Mouse (Mus musculus): ENCODE measurements around the gene Resf1.
"Not testable (repeated sequence)": the region's sequence is repeated elsewhere in the genome, so short reads cannot be mapped to it uniquely, and the experiment has no call there.

The Resf1 gene

DNA sequence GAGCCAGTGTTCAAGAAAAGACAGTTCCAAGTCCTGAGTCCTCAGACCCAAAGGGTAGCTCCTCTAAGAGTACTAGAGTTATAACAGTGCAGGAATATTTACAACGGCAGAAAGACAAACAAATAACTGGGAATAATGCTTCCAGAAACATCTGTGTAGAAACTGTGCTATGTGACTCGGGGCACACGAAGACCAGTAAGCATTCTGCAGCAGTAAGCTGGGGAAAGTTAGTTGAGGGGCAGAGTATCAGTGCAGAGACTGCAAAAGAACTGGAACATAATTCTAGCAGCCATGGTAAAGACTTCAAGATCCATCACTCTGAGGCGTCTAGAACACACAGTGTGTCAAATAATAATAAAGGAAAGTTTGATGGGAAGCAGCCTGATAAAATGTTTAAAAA lies 19.9 kb downstream of the Resf1 start:
- Histone ChIP-seq H3K9me3 (ENCODE audit: low read length) (no peaks in the 10 kb centered on the region), H3K4me3 (replicated peaks; ENCODE audit: low read length) (no peak overlapping the region), H3K36me3 (ENCODE audit: insufficient read depth, low read length) (peaks cover 100% of the 10 kb centered on the region), H3K27me3 (ENCODE audit: insufficient read depth, low read length) (no peaks in the 10 kb centered on the region), H3K4me1 (replicated peaks; ENCODE audit: low read depth, low read length) (peaks cover 51% of the 10 kb centered on the region)
- TF ChIP-seq CTCF (conservative IDR thresholded peaks at IDR 0.05; ENCODE audit: low read length): no peak
- TF ChIP-seq POU5F1 (IDR thresholded peaks at IDR 0.05; ENCODE audit: borderline replicate concordance, low read length): no peak
- TF ChIP-seq NANOG (IDR thresholded peaks at IDR 0.05; ENCODE audit: borderline replicate concordance, low read length): no peak

DNA sequence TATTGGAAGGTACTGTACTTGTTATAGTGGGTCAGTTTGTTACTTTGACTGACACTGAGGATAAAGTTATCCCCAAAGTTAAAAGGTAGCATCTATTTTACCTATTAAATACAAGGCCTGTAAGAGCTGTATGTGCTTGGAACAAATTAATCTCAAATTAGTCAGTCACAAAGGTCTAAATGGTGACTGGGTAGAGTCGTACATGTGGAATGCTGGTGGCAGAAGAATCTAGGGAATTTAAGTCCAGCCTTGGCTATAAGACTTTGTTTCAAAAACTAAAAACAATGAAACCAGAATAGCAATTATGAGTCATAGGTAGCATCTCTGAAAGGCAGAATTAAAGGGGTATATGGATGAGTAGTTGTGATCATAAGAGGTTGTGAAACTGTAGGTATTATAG lies 21.1 kb downstream of the Resf1 start:
- H3K4me3 ChIP-seq (replicated peaks; ENCODE audit: low read length): no peak overlapping the region
- H3K9me3 ChIP-seq (ENCODE audit: low read length): no peaks in the 10 kb centered on the region
- peaks cover 63% of the 10 kb centered on the region for H3K4me1 ChIP-seq (replicated peaks; ENCODE audit: low read depth, low read length)
- H3K36me3 ChIP-seq (ENCODE audit: insufficient read depth, low read length): peaks cover 100% of the 10 kb centered on the region
- TF ChIP-seq CTCF (conservative IDR thresholded peaks at IDR 0.05; ENCODE audit: low read length) (no peak), POU5F1 (IDR thresholded peaks at IDR 0.05; ENCODE audit: borderline replicate concordance, low read length) (no peak), NANOG (IDR thresholded peaks at IDR 0.05; ENCODE audit: borderline replicate concordance, low read length) (no peak)
- no peaks in the 10 kb centered on the region for H3K27me3 ChIP-seq (ENCODE audit: insufficient read depth, low read length)

DNA sequence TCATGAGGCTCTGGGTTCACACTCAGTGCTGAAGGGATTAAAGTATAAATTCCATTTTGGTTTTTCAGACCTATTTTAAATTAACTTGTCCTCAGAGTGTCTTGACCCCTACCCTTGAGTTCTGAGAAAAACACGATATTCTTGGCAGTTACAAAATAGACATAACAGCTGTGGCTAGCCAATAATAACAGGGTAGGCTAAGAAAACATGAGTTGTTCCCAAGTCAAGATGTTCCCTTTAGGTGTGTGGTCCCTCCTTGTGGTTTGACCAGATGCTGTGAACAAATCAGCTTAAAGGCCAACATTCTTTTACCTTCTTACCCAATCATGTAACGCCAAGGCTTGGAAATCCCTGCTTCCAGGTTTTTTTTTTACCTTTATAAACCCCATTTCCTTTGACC lies 23.8 kb downstream of the Resf1 start:
- peaks cover 75% of the 10 kb centered on the region for H3K4me1 ChIP-seq (replicated peaks; ENCODE audit: low read depth, low read length)
- peaks cover 95% of the 10 kb centered on the region for H3K36me3 ChIP-seq (ENCODE audit: insufficient read depth, low read length)
- no peaks in the 10 kb centered on the region for H3K9me3 ChIP-seq (ENCODE audit: low read length)
- no peaks in the 10 kb centered on the region for H3K27me3 ChIP-seq (ENCODE audit: insufficient read depth, low read length)
- H3K4me3 ChIP-seq (replicated peaks; ENCODE audit: low read length): no peak overlapping the region
- TF ChIP-seq CTCF (conservative IDR thresholded peaks at IDR 0.05; ENCODE audit: low read length) (no peak), NANOG (IDR thresholded peaks at IDR 0.05; ENCODE audit: borderline replicate concordance, low read length) (no peak), POU5F1 (IDR thresholded peaks at IDR 0.05; ENCODE audit: borderline replicate concordance, low read length) (no peak)

DNA sequence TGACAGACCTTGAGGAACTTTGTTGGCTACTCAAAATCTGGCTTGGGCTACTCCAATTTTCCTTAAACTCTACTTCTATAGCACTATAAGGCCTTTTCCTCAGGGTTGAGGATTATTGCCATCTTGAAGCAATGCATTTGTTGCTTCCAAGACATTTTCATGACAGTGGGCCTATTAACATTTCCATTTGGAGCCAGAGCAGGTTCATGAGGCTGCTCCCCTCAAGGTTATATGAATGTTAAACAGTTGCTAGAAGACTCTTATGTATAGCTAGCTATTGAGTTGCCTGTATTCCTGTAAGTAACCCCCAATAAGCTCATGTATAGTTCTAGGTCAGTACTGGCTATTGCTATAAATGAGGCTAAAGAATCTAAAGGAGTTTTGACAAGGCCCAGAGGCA lies 28.8 kb downstream of the Resf1 start:
- Histone ChIP-seq H3K4me1 (replicated peaks; ENCODE audit: low read depth, low read length) (peaks cover 76% of the 10 kb centered on the region), H3K4me3 (replicated peaks; ENCODE audit: low read length) (no peak overlapping the region), H3K27me3 (ENCODE audit: insufficient read depth, low read length) (no peaks in the 10 kb centered on the region), H3K36me3 (ENCODE audit: insufficient read depth, low read length) (peaks cover 55% of the 10 kb centered on the region), H3K9me3 (ENCODE audit: low read length) (peaks cover 11% of the 10 kb centered on the region)
- TF ChIP-seq POU5F1 (IDR thresholded peaks at IDR 0.05; ENCODE audit: borderline replicate concordance, low read length) (no peak), NANOG (IDR thresholded peaks at IDR 0.05; ENCODE audit: borderline replicate concordance, low read length) (no peak), CTCF (conservative IDR thresholded peaks at IDR 0.05; ENCODE audit: low read length) (no peak)

DNA sequence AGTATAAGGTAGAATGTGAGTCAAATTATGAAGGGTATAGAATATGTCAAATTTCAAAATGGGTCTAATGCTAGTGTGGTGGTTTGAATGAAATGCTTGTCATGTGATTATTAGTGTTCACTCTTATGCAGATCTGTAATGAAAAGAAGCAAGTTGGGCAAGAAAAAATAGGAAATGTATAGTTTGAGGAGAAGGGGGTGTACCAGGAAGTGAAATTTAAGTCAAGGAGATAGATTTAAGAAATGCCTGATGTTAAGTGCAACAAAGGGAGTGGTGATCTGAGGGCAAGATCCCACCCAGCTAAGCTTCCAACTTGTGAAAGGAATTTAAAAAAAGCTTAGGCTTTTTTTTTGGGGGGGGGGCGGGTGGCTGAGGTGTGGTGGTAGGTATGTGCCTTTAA lies 29.4 kb downstream of the Resf1 start:
- Histone ChIP-seq H3K4me1 (replicated peaks; ENCODE audit: low read depth, low read length) (peaks cover 76% of the 10 kb centered on the region), H3K4me3 (replicated peaks; ENCODE audit: low read length) (no peak overlapping the region), H3K27me3 (ENCODE audit: insufficient read depth, low read length) (no peaks in the 10 kb centered on the region), H3K9me3 (ENCODE audit: low read length) (peaks cover 11% of the 10 kb centered on the region), H3K36me3 (ENCODE audit: insufficient read depth, low read length) (peaks cover 49% of the 10 kb centered on the region)
- no peak for TF ChIP-seq CTCF (conservative IDR thresholded peaks at IDR 0.05; ENCODE audit: low read length)
- TF ChIP-seq NANOG (IDR thresholded peaks at IDR 0.05; ENCODE audit: borderline replicate concordance, low read length): no peak
- TF ChIP-seq POU5F1 (IDR thresholded peaks at IDR 0.05; ENCODE audit: borderline replicate concordance, low read length): no peak

DNA sequence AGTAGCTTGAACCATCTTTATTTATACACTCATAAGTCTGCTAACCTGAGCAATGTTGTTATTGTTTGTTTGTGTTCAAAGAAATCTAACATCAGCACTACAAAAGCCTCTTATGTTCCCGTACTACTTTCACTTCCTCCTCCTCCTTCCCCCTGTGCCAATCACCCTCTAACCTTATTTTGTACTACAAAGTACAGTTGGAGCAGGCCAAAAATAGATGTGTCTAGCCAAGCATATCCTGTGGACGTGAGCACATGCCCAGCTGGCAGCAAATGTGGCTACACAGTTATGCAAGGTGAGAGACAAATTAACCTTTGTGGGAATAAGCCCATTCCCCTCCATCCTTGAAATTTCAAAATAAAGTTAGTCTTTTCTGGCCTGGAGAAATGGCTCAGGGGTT lies 34.6 kb downstream of the Resf1 start:
- no peak for TF ChIP-seq POU5F1 (IDR thresholded peaks at IDR 0.05; ENCODE audit: borderline replicate concordance, low read length)
- H3K4me1 ChIP-seq (replicated peaks; ENCODE audit: low read depth, low read length): peaks cover 33% of the 10 kb centered on the region
- peaks cover 23% of the 10 kb centered on the region for H3K9me3 ChIP-seq (ENCODE audit: low read length)
- H3K4me3 ChIP-seq (replicated peaks; ENCODE audit: low read length): no peak overlapping the region
- no peaks in the 10 kb centered on the region for H3K27me3 ChIP-seq (ENCODE audit: insufficient read depth, low read length)
- peaks cover 9% of the 10 kb centered on the region for H3K36me3 ChIP-seq (ENCODE audit: insufficient read depth, low read length)

DNA sequence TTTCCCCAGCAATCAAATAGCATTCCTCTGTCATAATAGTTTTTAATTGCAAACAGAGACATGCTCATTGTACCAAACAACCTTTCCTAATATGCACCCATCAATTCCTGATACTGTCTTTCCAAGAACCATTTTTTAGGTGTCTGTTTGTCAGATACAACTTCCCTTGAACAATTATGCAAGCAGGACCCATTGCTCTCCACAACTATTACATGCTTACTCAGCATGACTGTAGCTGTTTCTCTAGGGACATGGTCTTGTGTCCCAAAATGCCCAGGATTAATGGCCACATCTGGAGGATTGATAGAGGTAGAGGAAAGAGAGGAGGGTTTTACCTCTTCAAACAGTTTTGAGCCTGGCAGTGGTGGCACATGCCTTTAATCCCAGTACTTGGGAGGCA lies 35.2 kb downstream of the Resf1 start:
- no peaks in the 10 kb centered on the region for H3K27me3 ChIP-seq (ENCODE audit: insufficient read depth, low read length)
- peaks cover 9% of the 10 kb centered on the region for H3K36me3 ChIP-seq (ENCODE audit: insufficient read depth, low read length)
- no peak overlapping the region for H3K4me3 ChIP-seq (replicated peaks; ENCODE audit: low read length)
- peaks cover 25% of the 10 kb centered on the region for H3K9me3 ChIP-seq (ENCODE audit: low read length)
- peaks cover 27% of the 10 kb centered on the region for H3K4me1 ChIP-seq (replicated peaks; ENCODE audit: low read depth, low read length)
- TF ChIP-seq CTCF (conservative IDR thresholded peaks at IDR 0.05; ENCODE audit: low read length): no peak
- no peak for TF ChIP-seq POU5F1 (IDR thresholded peaks at IDR 0.05; ENCODE audit: borderline replicate concordance, low read length)
- TF ChIP-seq NANOG (IDR thresholded peaks at IDR 0.05; ENCODE audit: borderline replicate concordance, low read length): no peak

DNA sequence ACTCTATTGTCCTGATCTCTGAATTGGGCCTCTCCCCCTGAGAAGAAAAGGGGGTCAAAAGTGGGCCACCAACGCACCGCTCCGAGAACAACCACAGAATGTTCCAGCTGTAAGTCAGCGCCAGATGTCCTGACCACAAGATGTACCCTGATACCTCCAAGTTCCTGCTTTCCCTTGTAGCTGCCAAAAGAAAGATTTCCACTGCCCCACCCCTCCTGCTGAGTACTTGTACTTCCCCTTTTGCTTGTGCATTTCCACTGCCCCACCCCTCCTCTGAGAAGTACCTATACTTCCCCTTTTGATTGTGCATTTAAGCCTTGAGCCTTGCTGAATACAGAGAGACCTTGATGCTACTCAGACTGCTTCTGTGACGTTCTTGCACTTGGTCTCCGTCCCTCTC lies 39.0 kb downstream of the Resf1 start:
- not testable (repeated sequence) for H3K36me3 ChIP-seq (ENCODE audit: insufficient read depth, low read length); H3K4me1 ChIP-seq (replicated peaks; ENCODE audit: low read depth, low read length); H3K27me3 ChIP-seq (ENCODE audit: insufficient read depth, low read length); H3K4me3 ChIP-seq (replicated peaks; ENCODE audit: low read length)
- peaks cover 18% of the 10 kb centered on the region for H3K9me3 ChIP-seq (ENCODE audit: low read length)

DNA sequence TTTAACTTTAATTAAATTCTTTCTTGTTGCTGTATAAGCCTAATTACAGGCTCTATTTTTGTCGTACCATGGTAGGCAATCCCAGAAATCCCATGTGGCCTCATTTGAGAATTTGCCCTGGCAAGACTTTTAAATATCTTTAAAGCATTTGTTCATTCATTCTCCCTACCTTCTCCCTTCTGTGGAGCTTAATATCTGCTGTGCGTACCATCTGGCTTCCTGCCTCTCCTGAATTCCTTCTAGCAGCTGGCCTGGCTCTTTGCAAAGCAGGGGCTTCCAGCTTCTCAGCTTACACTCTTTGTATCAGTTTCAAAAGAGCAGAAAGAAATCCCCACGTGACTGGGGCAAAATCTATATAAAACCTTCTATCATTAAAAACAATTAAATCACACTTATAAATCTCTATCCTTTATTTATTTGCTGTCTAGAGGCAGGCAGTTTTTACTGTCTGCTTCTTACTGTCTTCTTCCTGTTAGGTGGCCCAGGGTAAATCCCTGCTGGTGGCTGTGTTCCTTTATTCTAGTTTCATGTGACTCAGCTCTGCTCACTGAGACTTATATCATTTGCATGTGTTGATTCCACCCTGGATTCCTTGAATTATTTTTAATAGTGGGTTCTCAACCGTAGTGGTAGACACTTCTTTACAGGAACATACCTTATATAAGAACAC lies 45.7 kb downstream of the Resf1 start:
- no peak overlapping the region for H3K4me3 ChIP-seq (replicated peaks; ENCODE audit: low read length)
- H3K4me1 ChIP-seq (replicated peaks; ENCODE audit: low read depth, low read length): no peaks in the 10 kb centered on the region; the same call in 1 of the 2 replicates
- no peaks in the 10 kb centered on the region for H3K27me3 ChIP-seq (ENCODE audit: insufficient read depth, low read length)
- no peaks in the 10 kb centered on the region for H3K36me3 ChIP-seq (ENCODE audit: insufficient read depth, low read length)
- TF ChIP-seq CTCF (conservative IDR thresholded peaks at IDR 0.05; ENCODE audit: low read length): no peak
- no peak for TF ChIP-seq NANOG (IDR thresholded peaks at IDR 0.05; ENCODE audit: borderline replicate concordance, low read length)
- TF ChIP-seq POU5F1 (IDR thresholded peaks at IDR 0.05; ENCODE audit: borderline replicate concordance, low read length): no peak
- peaks cover 36% of the 10 kb centered on the region for H3K9me3 ChIP-seq (ENCODE audit: low read length)

DNA sequence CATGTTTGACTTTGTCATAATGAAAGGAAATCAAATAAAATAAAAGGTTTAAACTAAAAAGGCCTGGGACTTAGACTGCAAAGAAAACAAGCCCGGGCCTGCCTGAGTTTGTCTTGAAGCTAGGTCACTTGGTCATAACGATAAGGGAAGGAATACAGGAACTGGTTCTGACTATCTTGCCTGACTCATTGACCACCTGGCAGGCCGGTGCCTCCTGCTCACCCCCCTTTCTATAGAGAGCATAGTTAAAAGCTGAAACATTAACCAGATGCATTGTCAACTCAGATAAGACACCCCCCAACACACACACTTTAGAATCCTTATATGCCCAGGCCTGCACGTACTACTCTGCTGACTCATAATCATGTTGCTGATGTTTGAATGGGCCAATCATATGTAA lies 46.6 kb downstream of the Resf1 start:
- not testable (repeated sequence) for H3K4me3 ChIP-seq (replicated peaks; ENCODE audit: low read length); H3K27me3 ChIP-seq (ENCODE audit: insufficient read depth, low read length)
- H3K9me3 ChIP-seq (ENCODE audit: low read length): peaks cover 40% of the 10 kb centered on the region

More for the DNA sequence above, 46.6 kb downstream of the Resf1 start:
- H3K36me3 ChIP-seq (ENCODE audit: insufficient read depth, low read length); H3K4me1 ChIP-seq (replicated peaks; ENCODE audit: low read depth, low read length): not testable (repeated sequence)

All from E14TG2a.4 (cell line).